Mouse (Mus musculus): Measurements from ENCODE around the gene Tbk1.

DNA sequence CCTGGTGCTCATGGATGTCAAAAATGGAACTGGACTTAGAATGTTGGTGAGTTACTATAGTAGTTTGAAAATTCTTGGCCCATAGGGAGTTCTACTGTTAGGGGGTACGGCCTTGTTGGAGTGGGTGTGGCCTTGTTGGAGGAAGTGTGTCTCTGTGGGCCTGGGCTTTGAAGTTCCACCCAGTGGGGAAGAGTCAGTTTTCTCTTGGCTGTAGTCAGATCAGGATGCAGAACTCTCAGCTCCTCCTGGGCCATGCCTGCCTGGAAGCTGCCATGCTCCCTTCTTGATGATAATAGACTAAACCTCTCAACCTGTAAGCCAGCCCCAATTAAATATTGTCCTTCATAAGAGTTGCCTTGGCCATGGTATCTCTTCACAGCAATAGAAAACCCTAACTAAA is 47.6 kb upstream of the Tbk1 start:
- TF ChIP-seq CTCF (conservative IDR thresholded peaks at IDR 0.05; ENCODE audit: insufficient read depth, insufficient read length, low read depth, low read length) (no peak), POLR2A (IDR thresholded peaks at IDR 0.05; ENCODE audit: low read depth, low read length) (no peak)
